Mouse (Mus musculus): Measurements from ENCODE around the gene Alms1.
"Not testable (repeated sequence)": the region's sequence is repeated elsewhere in the genome, so short reads cannot be mapped to it uniquely, and the experiment has no call there.

DNA sequence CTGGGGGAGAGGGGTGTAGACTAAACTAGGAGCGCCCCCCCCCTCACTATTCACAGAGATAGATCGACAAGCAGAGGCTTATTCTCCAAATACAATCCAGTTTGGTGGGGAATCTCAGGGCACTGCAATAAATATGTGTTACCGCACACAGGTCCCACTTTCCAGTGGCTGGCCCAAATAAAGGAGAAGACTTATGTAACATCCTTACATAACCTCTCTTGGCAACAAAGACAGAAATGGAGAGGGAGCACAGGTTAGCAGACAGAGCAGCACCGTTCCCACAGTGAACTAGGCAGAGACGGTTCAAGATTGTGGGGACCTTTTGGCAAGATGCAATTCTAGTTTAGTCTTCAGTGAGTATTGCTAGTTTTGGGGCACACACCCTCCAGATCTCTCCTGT lies 121.9 kb downstream of the Alms1 start:
- not testable (repeated sequence) for TF ChIP-seq CTCF, EP300 (IDR thresholded peaks at IDR 0.05; ENCODE audit: low read depth)

Measured in liver, postnatal 0 days (tissue).